Mouse (Mus musculus): ENCODE results near the gene Btbd19.

Btbd19 gene

GRCm38 (mm10) chr4:117133817-117134600 lies 8.5 kb upstream of the Btbd19 start, which contains the start of gene Plk3:
Gene Plk3, minus strand, starts transcription at chr4:117133963.
- DNase-seq, result peak; percentile 98 to 99

- no peak for DNase-seq
Observed at GRCm38 (mm10) chr4:117133366-117133796, 7.9 kb upstream of the Btbd19 start.

GRCm38 (mm10) chr4:117132794-117133143 lies 7.2 kb upstream of the Btbd19 start:
- no peak for DNase-seq

- DNase-seq, result no peak
Observed at GRCm38 (mm10) chr4:117131890-117132793, 6.6 kb upstream of the Btbd19 start.

GRCm38 (mm10) chr4:117131198-117131597 lies 5.7 kb upstream of the Btbd19 start:
- no peak for DNase-seq

- no peak for DNase-seq
Observed at GRCm38 (mm10) chr4:117130790-117131189, 5.3 kb upstream of the Btbd19 start.

- no peak for DNase-seq
Observed at GRCm38 (mm10) chr4:117127991-117128686, 2.6 kb upstream of the Btbd19 start.

GRCm38 (mm10) chr4:117126675-117127290 lies 1.3 kb upstream of the Btbd19 start, which contains the start of gene Tctex1d4:
Gene Tctex1d4, plus strand, starts transcription at chr4:117126794.
- no peak for DNase-seq

GRCm38 (mm10) chr4:117125910-117126674 lies 567 bp upstream of the Btbd19 start:
- DNase-seq, result peak; percentile 40 to 58

GRCm38 (mm10) chr4:117124518-117125347 lies 792 bp downstream of the Btbd19 start:
- no peak for DNase-seq

- no peak for DNase-seq
Observed at GRCm38 (mm10) chr4:117124218-117124517, 1.4 kb downstream of the Btbd19 start.

- no peak for DNase-seq
Observed at GRCm38 (mm10) chr4:117123546-117124217, 1.8 kb downstream of the Btbd19 start.

GRCm38 (mm10) chr4:117122209-117122608 lies 3.3 kb downstream of the Btbd19 start:
- DNase-seq, result peak in 1 of 2 experiments; percentile 6

- DNase-seq, result peak; percentile 91 to 93
Observed at GRCm38 (mm10) chr4:117120445-117121414, 4.8 kb downstream of the Btbd19 start.

- no peak for DNase-seq
Observed at GRCm38 (mm10) chr4:117120052-117120444, 5.5 kb downstream of the Btbd19 start.

GRCm38 (mm10) chr4:117119636-117120035 lies 5.9 kb downstream of the Btbd19 start:
- no peak for DNase-seq

GRCm38 (mm10) chr4:117117931-117118330 lies 7.6 kb downstream of the Btbd19 start:
- no peak for DNase-seq

GRCm38 (mm10) chr4:117115592-117115991 lies 9.9 kb downstream of the Btbd19 start:
- DNase-seq, result no peak

- no peak for DNase-seq
Observed at GRCm38 (mm10) chr4:117113237-117113636, 12.3 kb downstream of the Btbd19 start.

Measured in cerebellum, postnatal 25 days (tissue).